Mouse (Mus musculus): ENCODE measurements around the gene Tbccd1. TPM values are rescaled to one million over a fixed set of nuclear protein-coding genes. Genes with fewer than 3 reads are reported as not detected.

Gene Tbccd1
- total and polyA plus RNA-seq, 2 experiments, result 16.9 to 22.7 TPM

DNA sequence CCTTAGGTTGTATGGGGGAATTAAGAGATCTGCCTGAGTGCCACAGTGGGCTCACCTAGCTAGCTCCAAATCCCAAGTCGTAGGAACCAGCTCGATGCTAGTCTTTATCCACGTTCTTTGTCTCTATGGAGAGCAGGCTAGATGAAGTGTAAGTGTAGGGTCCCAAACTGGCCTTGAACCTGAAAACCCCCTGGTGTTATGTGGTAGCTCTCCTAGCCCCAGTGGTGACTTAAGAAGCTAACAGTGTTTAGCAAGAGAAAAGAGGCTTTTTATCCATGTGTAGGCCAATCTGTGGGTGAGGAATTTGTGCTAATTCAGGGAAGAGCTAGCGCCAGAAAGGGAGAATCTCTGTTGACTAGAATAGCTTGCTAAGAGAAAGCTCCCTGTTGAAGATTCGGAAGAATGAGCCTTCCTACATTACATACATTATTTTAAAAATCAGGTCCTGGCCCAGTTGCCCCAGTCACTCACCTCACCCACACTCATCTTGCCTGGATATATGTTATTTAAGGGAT, 81.9 kb downstream of the Tbccd1 start:
- TF ChIP-seq POLR2A (IDR thresholded peaks at IDR 0.05; ENCODE audit: extremely low read depth, insufficient read depth, low read length), result no peak
- TF ChIP-seq CTCF (IDR thresholded peaks at IDR 0.05; ENCODE audit: low read depth, low read length), result no peak
- Histone ChIP-seq H3K27ac (replicated peaks; ENCODE audit: insufficient read depth, low read depth, low read length) (no peak overlapping the region), H3K79me2 (ENCODE audit: control insufficient read depth, insufficient read depth, low read length) (no peaks in the 10 kb centered on the region), H3K27me3 (ENCODE audit: control insufficient read depth, insufficient read depth, low read length) (no peaks in the 10 kb centered on the region), H3K9ac (ENCODE audit: low read depth, low read length) (no peak overlapping the region), H3K4me1 (ENCODE audit: control insufficient read depth, insufficient read depth, low read length) (no peaks in the 10 kb centered on the region), H3K36me3 (ENCODE audit: control insufficient read depth, insufficient read depth, low read length) (no peaks in the 10 kb centered on the region), H3K4me3 (ENCODE audit: insufficient read depth, low read depth, low read length) (no peak overlapping the region)
- 90% methylated on average over 5 of the region's 5 CpGs for WGBS
- no peak for DNase-seq (ENCODE audit: extremely low read depth, low read depth, low spot score)

DNA sequence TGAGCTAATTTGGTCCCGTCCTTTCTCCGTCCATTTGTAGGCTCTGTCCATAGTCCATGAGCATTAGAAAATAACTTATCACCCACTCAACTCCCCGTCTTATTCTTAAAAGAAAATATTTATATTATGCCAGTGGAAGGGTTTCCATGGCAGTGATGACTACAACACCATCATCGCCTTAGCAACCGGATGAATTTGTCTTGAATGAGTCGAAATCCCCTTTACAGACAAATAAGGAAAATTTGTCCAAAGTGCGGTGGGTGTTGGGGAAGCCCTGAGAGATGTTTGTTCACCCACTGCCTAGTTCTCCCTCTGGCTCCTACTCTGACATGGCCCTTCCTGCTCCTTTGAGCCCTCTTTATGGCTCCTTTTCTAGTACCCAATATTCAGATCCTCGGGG, 88.8 kb downstream of the Tbccd1 start:
- H3K9ac ChIP-seq (ENCODE audit: low read depth, low read length), result no peak overlapping the region
- TF ChIP-seq CTCF (IDR thresholded peaks at IDR 0.05; ENCODE audit: low read depth, low read length) (no peak), POLR2A (IDR thresholded peaks at IDR 0.05; ENCODE audit: extremely low read depth, insufficient read depth, low read length) (no peak)
- no peaks in the 10 kb centered on the region for H3K27me3 ChIP-seq (ENCODE audit: control insufficient read depth, insufficient read depth, low read length)
- 89% methylated on average over 8 of the region's 8 CpGs for WGBS
- no peak overlapping the region for H3K4me3 ChIP-seq (ENCODE audit: insufficient read depth, low read depth, low read length)
- no peaks in the 10 kb centered on the region for H3K4me1 ChIP-seq (ENCODE audit: control insufficient read depth, insufficient read depth, low read length)
- no peaks in the 10 kb centered on the region for H3K36me3 ChIP-seq (ENCODE audit: control insufficient read depth, insufficient read depth, low read length)
- no peak for DNase-seq (ENCODE audit: extremely low read depth, low read depth, low spot score)
- no peak overlapping the region for H3K27ac ChIP-seq (replicated peaks; ENCODE audit: insufficient read depth, low read depth, low read length)
- no peaks in the 10 kb centered on the region; the same call in 1 of the 2 replicates for H3K79me2 ChIP-seq (ENCODE audit: control insufficient read depth, insufficient read depth, low read length)

DNA sequence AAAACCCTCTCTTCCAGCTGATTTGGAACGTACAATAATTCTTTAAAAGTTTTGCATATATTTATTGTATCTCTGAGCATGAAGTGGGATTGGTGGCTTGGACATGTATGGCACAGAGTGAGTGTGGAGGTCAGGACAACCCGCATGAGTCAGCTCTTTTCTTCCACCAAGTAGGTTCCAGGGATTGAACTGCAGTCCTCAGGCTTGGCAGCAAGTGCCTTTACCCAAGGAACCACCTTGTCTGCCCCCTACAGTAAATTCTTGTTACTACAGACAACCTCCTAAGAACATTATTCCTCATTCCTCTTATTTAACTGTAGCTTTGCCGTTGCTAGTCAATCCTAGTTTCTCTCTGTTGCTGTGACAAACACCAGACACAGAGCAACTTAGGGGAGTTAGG, 90.1 kb downstream of the Tbccd1 start:
- Histone ChIP-seq H3K4me3 (ENCODE audit: insufficient read depth, low read depth, low read length) (no peak overlapping the region), H3K4me1 (ENCODE audit: control insufficient read depth, insufficient read depth, low read length) (no peaks in the 10 kb centered on the region), H3K36me3 (ENCODE audit: control insufficient read depth, insufficient read depth, low read length) (no peaks in the 10 kb centered on the region), H3K27ac (replicated peaks; ENCODE audit: insufficient read depth, low read depth, low read length) (no peak overlapping the region), H3K9ac (ENCODE audit: low read depth, low read length) (no peak overlapping the region), H3K79me2 (ENCODE audit: control insufficient read depth, insufficient read depth, low read length) (no peaks in the 10 kb centered on the region; the same call in 1 of the 2 replicates), H3K27me3 (ENCODE audit: control insufficient read depth, insufficient read depth, low read length) (no peaks in the 10 kb centered on the region)
- peak; percentile 25 for DNase-seq (ENCODE audit: extremely low read depth, low read depth, low spot score)
- no peak for TF ChIP-seq POLR2A (IDR thresholded peaks at IDR 0.05; ENCODE audit: extremely low read depth, insufficient read depth, low read length)
- TF ChIP-seq CTCF (IDR thresholded peaks at IDR 0.05; ENCODE audit: low read depth, low read length), result no peak
- WGBS, result 79% methylated on average over 3 of the region's 3 CpGs

DNA sequence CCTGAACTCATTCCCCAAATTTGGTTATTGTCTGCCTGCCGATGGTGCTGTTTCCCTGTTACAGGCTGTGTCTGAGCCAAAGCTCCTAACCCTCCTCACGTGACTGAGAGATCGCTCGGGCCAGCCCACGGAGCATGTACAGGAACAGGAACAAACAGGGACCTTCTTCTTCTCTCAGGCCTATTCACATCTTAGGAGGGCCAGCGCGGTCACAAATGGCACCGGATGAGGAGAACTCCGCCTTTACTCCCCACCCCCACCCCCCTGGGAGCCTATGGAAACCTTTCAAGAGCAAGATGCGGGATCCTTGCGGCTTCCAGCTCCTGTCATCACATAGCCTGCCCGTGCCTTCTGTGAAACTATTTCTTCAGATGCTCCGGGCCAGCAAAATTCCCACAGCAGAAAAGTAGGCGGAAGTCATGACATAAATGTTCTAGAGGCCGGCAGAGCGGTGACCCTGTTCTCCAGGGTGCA, 90.7 kb downstream of the Tbccd1 start:
- H3K27ac ChIP-seq (replicated peaks; ENCODE audit: insufficient read depth, low read depth, low read length), result peak overlapping the region; percentile 24; the same call in 1 of the 2 replicates
- H3K27me3 ChIP-seq (ENCODE audit: control insufficient read depth, insufficient read depth, low read length), result no peaks in the 10 kb centered on the region
- WGBS, result 84% methylated on average over 16 of the region's 16 CpGs
- H3K79me2 ChIP-seq (ENCODE audit: control insufficient read depth, insufficient read depth, low read length), result no peaks in the 10 kb centered on the region; the same call in 1 of the 2 replicates
- no peak for TF ChIP-seq CTCF (IDR thresholded peaks at IDR 0.05; ENCODE audit: low read depth, low read length)
- no peak for TF ChIP-seq POLR2A (IDR thresholded peaks at IDR 0.05; ENCODE audit: extremely low read depth, insufficient read depth, low read length)
- DNase-seq (ENCODE audit: extremely low read depth, low read depth, low spot score), result no peak
- H3K4me3 ChIP-seq (ENCODE audit: insufficient read depth, low read depth, low read length), result no peak overlapping the region
- no peaks in the 10 kb centered on the region for H3K4me1 ChIP-seq (ENCODE audit: control insufficient read depth, insufficient read depth, low read length)
- no peak overlapping the region for H3K9ac ChIP-seq (ENCODE audit: low read depth, low read length)
- no peaks in the 10 kb centered on the region for H3K36me3 ChIP-seq (ENCODE audit: control insufficient read depth, insufficient read depth, low read length)

DNA sequence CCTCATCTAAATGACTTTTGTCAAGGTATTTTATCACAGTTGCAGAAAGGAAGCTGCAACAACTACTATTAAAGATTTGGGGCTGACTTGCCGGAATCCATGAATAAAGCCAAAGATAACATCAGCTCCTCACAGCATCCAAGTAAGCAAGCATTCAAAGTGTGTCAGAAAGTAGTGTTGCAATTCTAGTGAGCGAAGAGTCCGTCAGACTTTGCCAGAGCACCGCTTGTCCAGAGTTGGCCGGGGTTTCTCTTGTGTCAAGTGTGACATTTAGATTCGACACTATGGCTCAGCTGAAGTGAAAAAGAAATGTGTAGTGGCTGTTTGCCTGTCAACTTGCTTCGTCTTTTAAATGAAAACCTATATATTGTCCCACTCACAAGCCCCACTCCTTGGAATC, 91.9 kb downstream of the Tbccd1 start:
- H3K36me3 ChIP-seq (ENCODE audit: control insufficient read depth, insufficient read depth, low read length), result no peaks in the 10 kb centered on the region
- no peaks in the 10 kb centered on the region; the same call in 1 of the 2 replicates for H3K79me2 ChIP-seq (ENCODE audit: control insufficient read depth, insufficient read depth, low read length)
- TF ChIP-seq CTCF (IDR thresholded peaks at IDR 0.05; ENCODE audit: low read depth, low read length), result no peak
- TF ChIP-seq POLR2A (IDR thresholded peaks at IDR 0.05; ENCODE audit: extremely low read depth, insufficient read depth, low read length), result no peak
- no peak overlapping the region for H3K9ac ChIP-seq (ENCODE audit: low read depth, low read length)
- no peaks in the 10 kb centered on the region for H3K27me3 ChIP-seq (ENCODE audit: control insufficient read depth, insufficient read depth, low read length)
- WGBS, result 80% methylated on average over 7 of the region's 7 CpGs
- H3K27ac ChIP-seq (replicated peaks; ENCODE audit: insufficient read depth, low read depth, low read length), result no peak overlapping the region
- no peak overlapping the region for H3K4me3 ChIP-seq (ENCODE audit: insufficient read depth, low read depth, low read length)
- no peaks in the 10 kb centered on the region for H3K4me1 ChIP-seq (ENCODE audit: control insufficient read depth, insufficient read depth, low read length)
- no peak for DNase-seq (ENCODE audit: extremely low read depth, low read depth, low spot score)

Other genes starting within 250 kb of the Tbccd1 start
- under 0.01 and 0.20 TPM in 2 replicates for gene Dgkg, start 200.4 kb downstream of the Tbccd1 start, total RNA-seq (2014; rRNA removed)
- 0.02 TPM in 1 of 2 replicates, not detected in the other for gene Dgkg, start 200.4 kb downstream of the Tbccd1 start, polyA plus RNA-seq (2012; rRNA removed)
- gene Crygs, start 46.1 kb downstream of the Tbccd1 start, total RNA-seq (2014; rRNA removed), result not detected in 2 replicates
- gene Crygs, start 46.1 kb downstream of the Tbccd1 start, polyA plus RNA-seq (2012; rRNA removed), result 0.10 and 0.14 TPM in 2 replicates
- 62.0 and 67.7 TPM in 2 replicates for gene Dnajb11, start 176 bp upstream of the Tbccd1 start, total RNA-seq (2014; rRNA removed)
- gene Dnajb11, start 176 bp upstream of the Tbccd1 start, polyA plus RNA-seq (2012; rRNA removed), result 20.7 and 23.9 TPM in 2 replicates
- gene Ahsg, start 33.6 kb upstream of the Tbccd1 start, total RNA-seq (2014; rRNA removed), result 10,308 and 11,624 TPM in 2 replicates
- 17,109 and 17,601 TPM in 2 replicates for gene Ahsg, start 33.6 kb upstream of the Tbccd1 start, polyA plus RNA-seq (2012; rRNA removed)
- gene Fetub, start 60.7 kb upstream of the Tbccd1 start, total RNA-seq (2014; rRNA removed), result 107 and 165 TPM in 2 replicates
- 414 and 419 TPM in 2 replicates for gene Fetub, start 60.7 kb upstream of the Tbccd1 start, polyA plus RNA-seq (2012; rRNA removed)
- gene Hrg, start 93.4 kb upstream of the Tbccd1 start, total RNA-seq (2014; rRNA removed), result 574 and 911 TPM in 2 replicates
- 312 and 372 TPM in 2 replicates for gene Hrg, start 93.4 kb upstream of the Tbccd1 start, polyA plus RNA-seq (2012; rRNA removed)
- gene Kng2, start 171.8 kb upstream of the Tbccd1 start, total RNA-seq (2014; rRNA removed), result 449 and 472 TPM in 2 replicates
- gene Kng2, start 171.8 kb upstream of the Tbccd1 start, polyA plus RNA-seq (2012; rRNA removed), result 97.8 and 123 TPM in 2 replicates
- gene Kng1, start 200.2 kb upstream of the Tbccd1 start, total RNA-seq (2014; rRNA removed), result 1,906 and 2,075 TPM in 2 replicates
- 642 and 701 TPM in 2 replicates for gene Kng1, start 200.2 kb upstream of the Tbccd1 start, polyA plus RNA-seq (2012; rRNA removed)
- gene Eif4a2, start 249.8 kb upstream of the Tbccd1 start, total RNA-seq (2014; rRNA removed), result 325 and 412 TPM in 2 replicates
- gene Eif4a2, start 249.8 kb upstream of the Tbccd1 start, polyA plus RNA-seq (2012; rRNA removed), result 64.4 and 75.9 TPM in 2 replicates